Mouse (Mus musculus) left cerebral cortex, postnatal 4 days (tissue): ENCODE data around the gene Cdkl1. TPM values are rescaled to one million over a fixed set of nuclear protein-coding genes. Genes with fewer than 3 reads are reported as not detected.

Experiments
- DNase-seq: peaks from one replicate; pipeline ENCODE4 v3.0.0-alpha.2; 2022
- intact Hi-C: fragments of 180-260 bp; cut with DNase I; formaldehyde crosslinking; loops from one replicate; pipeline ENCODE4 v1.15.1; 2025
- total RNA-seq, 2 experiments: library from RNA; stranded (reverse); gene quantifications; 2 replicates each; pipeline ENCODE4 v1.2.3; 2021

Gene Cdkl1
- total RNA-seq, 2 experiments from 2014 or later, result 39.4 to 40.8 TPM

GRCm38 (mm10) chr12:69785471-69785870 lies 5.6 kb downstream of the Cdkl1 start:
- no peak for DNase-seq
- intact Hi-C loops, result no loop called here

GRCm38 (mm10) chr12:69783247-69784025 lies 7.6 kb downstream of the Cdkl1 start:
- intact Hi-C loops, result no loop called here
- DNase-seq, result no peak

GRCm38 (mm10) chr12:69781935-69782650 lies 9.0 kb downstream of the Cdkl1 start:
- intact Hi-C loops, result no loop called here
- DNase-seq, result no peak

- no peak for DNase-seq
- intact Hi-C loops, result no loop called here
Measured at GRCm38 (mm10) chr12:69781480-69781879, 9.6 kb downstream of the Cdkl1 start.

GRCm38 (mm10) chr12:69777957-69778356 lies 13.1 kb downstream of the Cdkl1 start:
- no peak for DNase-seq
- intact Hi-C loops, result no loop called here

- intact Hi-C loops, result no loop called here
- DNase-seq, result no peak
Measured at GRCm38 (mm10) chr12:69777341-69777730, 13.7 kb downstream of the Cdkl1 start.

- intact Hi-C loops, result no loop called here
- DNase-seq, result no peak
Measured at GRCm38 (mm10) chr12:69776607-69777340, 14.3 kb downstream of the Cdkl1 start.

GRCm38 (mm10) chr12:69768841-69769240 lies 22.2 kb downstream of the Cdkl1 start:
- intact Hi-C loops, result no loop called here
- DNase-seq, result no peak

GRCm38 (mm10) chr12:69767476-69768258 lies 23.4 kb downstream of the Cdkl1 start:
- DNase-seq, result no peak
- intact Hi-C loops, result no loop called here

GRCm38 (mm10) chr12:69766185-69766904 lies 24.7 kb downstream of the Cdkl1 start:
- intact Hi-C loops, result no loop called here

GRCm38 (mm10) chr12:69765543-69765942 lies 25.5 kb downstream of the Cdkl1 start:
- no peak for DNase-seq
- intact Hi-C loops, result no loop called here

More at GRCm38 (mm10) chr12:69766185-69766904, 24.7 kb downstream of the Cdkl1 start:
- DNase-seq, result no peak

- intact Hi-C loops, result no loop called here
- DNase-seq, result no peak
Measured at GRCm38 (mm10) chr12:69761603-69762002, 29.5 kb downstream of the Cdkl1 start.

- peak; percentile 41 for DNase-seq
- intact Hi-C loops, result no loop called here
Measured at GRCm38 (mm10) chr12:69760743-69761406, 30.2 kb downstream of the Cdkl1 start.

GRCm38 (mm10) chr12:69760014-69760413 lies 31.1 kb downstream of the Cdkl1 start:
- intact Hi-C loops, result no loop called here

GRCm38 (mm10) chr12:69759267-69759885 lies 31.7 kb downstream of the Cdkl1 start:
- DNase-seq, result no peak
- intact Hi-C loops, result loop anchor here (10.0 kb wide), 1 partner anchor 135 kb away; the partner anchor contains the start of genes Atl1 and Map4k5

More at GRCm38 (mm10) chr12:69760014-69760413, 31.1 kb downstream of the Cdkl1 start:
- no peak for DNase-seq

- DNase-seq, result no peak
- intact Hi-C loops, result loop anchor here (10.0 kb wide), 1 partner anchor 136 kb away; the partner anchor contains the start of genes Atl1 and Map4k5
Measured at GRCm38 (mm10) chr12:69758221-69759185, 32.6 kb downstream of the Cdkl1 start.

- intact Hi-C loops, result loop anchor here (10.0 kb wide), 1 partner anchor 137 kb away; the partner anchor contains the start of genes Atl1 and Map4k5
- DNase-seq, result peak; percentile 86
Measured at GRCm38 (mm10) chr12:69757418-69758141, 33.5 kb downstream of the Cdkl1 start.
